In the genomic region with DNA sequence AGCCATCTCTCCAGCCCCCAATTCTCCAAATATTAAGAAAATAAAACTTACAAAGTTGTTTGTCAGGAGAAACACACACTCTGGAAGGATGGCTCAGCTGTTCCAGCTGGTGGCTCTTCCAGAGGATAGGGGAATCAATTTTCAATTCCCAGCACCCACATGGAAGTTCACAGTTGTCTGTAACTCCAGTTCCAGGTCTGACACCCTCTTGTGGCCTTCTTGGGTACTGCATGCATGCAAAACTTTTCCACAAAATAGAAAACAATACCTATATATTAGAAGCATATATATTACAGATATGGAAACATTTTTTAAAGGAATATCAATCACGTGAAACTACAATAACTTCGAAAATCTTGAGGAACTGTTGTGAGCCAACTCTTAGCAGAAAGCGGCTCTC, we compare ENCODE assay signal across 9 mouse cellular contexts. TPM values are rescaled to one million over a fixed set of nuclear protein-coding genes. Genes with fewer than 3 reads are reported as not detected.
A peak's percentile ranks its signal among the peaks of the same experiment; 100 is the strongest.
DNase-seq lines count a peak whose midpoint lies in the region; ATAC-seq and TF ChIP-seq lines count a peak whose summit lies in the region.
"Had no signal": no experiment of that assay in that cellular context is flagged by ENCODE, and none has a peak within 500 bp of the region (broad histone marks: within the 10 kb centered on the region; RNA-seq: fewer than 3 reads in every experiment).

No protein-coding gene starts in this region.

- no peak overlapping the region for H3K4me2 ChIP-seq in kidney, postnatal 0 days (ENCODE audit: low read length)
- H3K4me2 ChIP-seq: embryonic facial prominence, embryonic 15.5 days had no signal

- H3K9me3 ChIP-seq in kidney, postnatal 0 days (replicated peaks; ENCODE audit: low read length) = no peaks in the 10 kb centered on the region
- peaks cover under 1% of the 10 kb centered on the region; the same call in 1 of the 2 replicates for H3K9me3 ChIP-seq in embryonic facial prominence, embryonic 10.5 days
- H3K9me3 ChIP-seq: embryonic facial prominence, embryonic 15.5 days had no signal

- no peak overlapping the region for H3K4me3 ChIP-seq in kidney, postnatal 0 days (replicated peaks; ENCODE audit: low read depth, low read length)
- no peak overlapping the region for H3K4me3 ChIP-seq in embryonic facial prominence, embryonic 10.5 days
- H3K4me3 ChIP-seq: embryonic facial prominence, embryonic 15.5 days had no signal

- H3K36me3 ChIP-seq in kidney, postnatal 0 days (ENCODE audit: insufficient read depth, low read length) = no peaks in the 10 kb centered on the region
- H3K36me3 ChIP-seq in embryonic facial prominence, embryonic 10.5 days (replicated peaks) = no peaks in the 10 kb centered on the region
- H3K36me3 ChIP-seq: embryonic facial prominence, embryonic 15.5 days had no signal

- no peaks in the 10 kb centered on the region for H3K4me1 ChIP-seq in kidney, postnatal 0 days (replicated peaks; ENCODE audit: insufficient read depth, low read length)
- no peaks in the 10 kb centered on the region for H3K4me1 ChIP-seq in embryonic facial prominence, embryonic 10.5 days
- H3K4me1 ChIP-seq: embryonic facial prominence, embryonic 15.5 days had no signal

- no peak for DNase-seq in kidney, postnatal 0 days (ENCODE audit: low spot score)
- no peak for DNase-seq in kidney, adult 11 months
- DNase-seq in thymus, postnatal 14 days = peak; percentile 38
- no peak for DNase-seq in thymus, postnatal 0 days (ENCODE audit: low spot score)
- DNase-seq in embryonic facial prominence, embryonic 10.5 days (ENCODE audit: low spot score) = peak; percentile 25
- DNase-seq in thymus, postnatal 25 days = peak; percentile 31

- H3K27me3 ChIP-seq in kidney, postnatal 0 days (ENCODE audit: insufficient read depth, low read length) = no peaks in the 10 kb centered on the region
- H3K27me3 ChIP-seq in embryonic facial prominence, embryonic 10.5 days (replicated peaks; ENCODE audit: low read depth, poor library complexity, severe bottlenecking) = no peaks in the 10 kb centered on the region
- H3K27me3 ChIP-seq: embryonic facial prominence, embryonic 15.5 days had no signal

- no peak overlapping the region for H3K9ac ChIP-seq in kidney, postnatal 0 days (ENCODE audit: low read depth, low read length)
- H3K9ac ChIP-seq: embryonic facial prominence, embryonic 15.5 days had no signal

- no peak overlapping the region for H3K27ac ChIP-seq in kidney, postnatal 0 days
- no peak overlapping the region for H3K27ac ChIP-seq in embryonic facial prominence, embryonic 10.5 days (replicated peaks)
- H3K27ac ChIP-seq: embryonic facial prominence, embryonic 15.5 days had no signal

- no peak for ATAC-seq in kidney, postnatal 0 days (replicated peaks; ENCODE audit: low FRiP score, low read depth)
- ATAC-seq in granulocyte monocyte progenitor cell, adult 5-6 weeks (replicated peaks; ENCODE audit: poor library complexity, severe bottlenecking) = no peak

- 75% methylated on average over 3 of the region's 3 CpGs for WGBS in kidney, postnatal 0 days
- 77% methylated on average over 3 of the region's 3 CpGs for WGBS in embryonic facial prominence, embryonic 10.5 days

- peak; percentile 73 for TF ChIP-seq CTCF in kidney, postnatal 0 days (IDR thresholded peaks at IDR 0.05; ENCODE audit: low read depth)

RNA-seq across cellular contexts. Expression of gene Eif1b, which starts 19.7 kb away (rescaled TPM):
- polyA plus RNA-seq in kidney, postnatal 0 days (2015; fragmentation: Nextera tagmentation; extraction: Ambion mirVana) = 161 and 177 TPM in 2 replicates
- polyA plus RNA-seq in thymus, postnatal 0 days (2015; fragmentation: Nextera tagmentation; extraction: Ambion mirVana) = 262 and 286 TPM in 2 replicates
- polyA plus RNA-seq in embryonic facial prominence, embryonic 10.5 days (2016; fragmentation: Nextera tagmentation; extraction: Ambion mirVana) = 202 and 220 TPM in 2 replicates
- 75.6 and 84.1 TPM in 2 replicates for total RNA-seq in granulocyte monocyte progenitor cell, adult 5-6 weeks (2014; fragmentation: Nextera tagmentation)
- total RNA-seq in granulocyte monocyte progenitor cell, adult 5-6 weeks (2017) = 108 and 134 TPM in 2 replicates

RNA-seq across cellular contexts. Expression of gene Entpd3, which starts 27.8 kb away (rescaled TPM):
- 0.71 and 0.79 TPM in 2 replicates for polyA plus RNA-seq in kidney, postnatal 0 days (2015; fragmentation: Nextera tagmentation; extraction: Ambion mirVana)
- polyA plus RNA-seq in thymus, postnatal 0 days (2015; fragmentation: Nextera tagmentation; extraction: Ambion mirVana) = 0.24 and 0.34 TPM in 2 replicates
- 0.55 and 0.56 TPM in 2 replicates for polyA plus RNA-seq in embryonic facial prominence, embryonic 10.5 days (2016; fragmentation: Nextera tagmentation; extraction: Ambion mirVana)
- total RNA-seq in granulocyte monocyte progenitor cell, adult 5-6 weeks (2014; fragmentation: Nextera tagmentation) = not detected in 2 replicates
- not detected in 2 replicates for total RNA-seq in granulocyte monocyte progenitor cell, adult 5-6 weeks (2017)
- total RNA-seq: monocyte, adult 5-6 weeks had no signal

RNA-seq across cellular contexts. Expression of gene Rpl14, which starts 59.5 kb away (rescaled TPM):
- 911 and 953 TPM in 2 replicates for polyA plus RNA-seq in kidney, postnatal 0 days (2015; fragmentation: Nextera tagmentation; extraction: Ambion mirVana)
- polyA plus RNA-seq in thymus, postnatal 0 days (2015; fragmentation: Nextera tagmentation; extraction: Ambion mirVana) = 877 and 894 TPM in 2 replicates
- polyA plus RNA-seq in embryonic facial prominence, embryonic 10.5 days (2016; fragmentation: Nextera tagmentation; extraction: Ambion mirVana) = 810 and 834 TPM in 2 replicates
- 1,591 and 1,842 TPM in 2 replicates for total RNA-seq in granulocyte monocyte progenitor cell, adult 5-6 weeks (2014; fragmentation: Nextera tagmentation)
- total RNA-seq in granulocyte monocyte progenitor cell, adult 5-6 weeks (2017) = 1,837 and 2,050 TPM in 2 replicates

Comparison
In these comparisons a context has a peak if more than half of its experiments do, and no peak if none do; other contexts are left out.
1. DNase-seq: peak in thymus, postnatal 14 days (single experiment), embryonic facial prominence, embryonic 10.5 days (single experiment) and thymus, postnatal 25 days (single experiment); none in kidney, postnatal 0 days (single experiment), kidney, adult 11 months (single experiment) and thymus, postnatal 0 days (single experiment).